In genomic region chr5:101163112-101163511, GRCm38 (mm10) we compare ENCODE assay signal across 12 mouse cellular contexts.
DNase-seq lines count a peak whose midpoint lies in the region; ATAC-seq lines count a peak whose summit lies in the region.
"Had no signal": no experiment of that assay in that cellular context is flagged by ENCODE, and none has a peak within 500 bp of the region (broad histone marks: within the 10 kb centered on the region; RNA-seq: fewer than 3 reads in every experiment).

No protein-coding gene starts in this region.

- H3K9ac ChIP-seq in midbrain, embryonic 11.5 days (ENCODE audit: low read length), result no peak overlapping the region
- H3K9ac ChIP-seq in midbrain, embryonic 15.5 days, result no peak overlapping the region
- H3K9ac ChIP-seq in embryonic facial prominence, embryonic 14.5 days (ENCODE audit: low read depth, low read length), result no peak overlapping the region
- H3K9ac ChIP-seq: forebrain, embryonic 13.5 days; limb, embryonic 13.5 days had no signal

- H3K9me3 ChIP-seq in midbrain, embryonic 11.5 days (ENCODE audit: control insufficient read depth, low read length), result no peaks in the 10 kb centered on the region
- no peaks in the 10 kb centered on the region for H3K9me3 ChIP-seq in midbrain, embryonic 15.5 days
- H3K9me3 ChIP-seq in embryonic facial prominence, embryonic 14.5 days (ENCODE audit: control insufficient read depth, low read length), result no peaks in the 10 kb centered on the region
- H3K9me3 ChIP-seq: forebrain, embryonic 13.5 days; limb, embryonic 13.5 days had no signal

- no peak overlapping the region for H3K4me3 ChIP-seq in midbrain, embryonic 11.5 days (ENCODE audit: low read depth, low read length)
- no peak overlapping the region for H3K4me3 ChIP-seq in midbrain, embryonic 15.5 days
- no peak overlapping the region for H3K4me3 ChIP-seq in embryonic facial prominence, embryonic 14.5 days (ENCODE audit: low read depth, low read length)
- H3K4me3 ChIP-seq: forebrain, embryonic 13.5 days; limb, embryonic 13.5 days had no signal

- no peaks in the 10 kb centered on the region for H3K27me3 ChIP-seq in midbrain, embryonic 11.5 days (ENCODE audit: control insufficient read depth, insufficient read depth, low read length)
- 0 out of 2 replicates have a peak, but pooled peaks cover 2% of the 10 kb centered on the region for H3K27me3 ChIP-seq in midbrain, embryonic 15.5 days (replicated peaks)
- no peaks in the 10 kb centered on the region for H3K27me3 ChIP-seq in embryonic facial prominence, embryonic 14.5 days (replicated peaks; ENCODE audit: control insufficient read depth, insufficient read depth, low read length)
- H3K27me3 ChIP-seq: forebrain, embryonic 13.5 days; limb, embryonic 13.5 days had no signal

- no peak for ATAC-seq in midbrain, embryonic 11.5 days (ENCODE audit: low FRiP score)
- ATAC-seq in midbrain, embryonic 15.5 days (replicated peaks), result no peak
- ATAC-seq in embryonic facial prominence, embryonic 14.5 days (ENCODE audit: low read depth), result no peak
- no peak for ATAC-seq in monocyte, adult 5-6 weeks (replicated peaks; ENCODE audit: insufficient number of reproducible peaks, low FRiP score, low TSS enrichment, poor library complexity, severe bottlenecking)
- ATAC-seq: forebrain, embryonic 13.5 days had no signal

- H3K4me2 ChIP-seq in midbrain, embryonic 11.5 days, result no peak overlapping the region
- no peak overlapping the region for H3K4me2 ChIP-seq in midbrain, embryonic 15.5 days
- no peak overlapping the region for H3K4me2 ChIP-seq in embryonic facial prominence, embryonic 14.5 days (ENCODE audit: low read depth, low read length)
- H3K4me2 ChIP-seq: forebrain, embryonic 13.5 days; limb, embryonic 13.5 days had no signal

- H3K36me3 ChIP-seq in midbrain, embryonic 11.5 days (ENCODE audit: control insufficient read depth, insufficient read depth, low read length), result no peaks in the 10 kb centered on the region
- no peaks in the 10 kb centered on the region for H3K36me3 ChIP-seq in midbrain, embryonic 15.5 days (replicated peaks)
- H3K36me3 ChIP-seq in embryonic facial prominence, embryonic 14.5 days (ENCODE audit: control insufficient read depth, insufficient read depth, low read length), result no peaks in the 10 kb centered on the region
- H3K36me3 ChIP-seq: limb, embryonic 13.5 days had no signal

- 30% methylated on average over 5 of the region's 5 CpGs for WGBS in midbrain, embryonic 11.5 days
- WGBS in midbrain, embryonic 15.5 days, result 40% methylated on average over 5 of the region's 5 CpGs
- WGBS in embryonic facial prominence, embryonic 14.5 days, result 32% methylated on average over 5 of the region's 5 CpGs

- H3K4me1 ChIP-seq in midbrain, embryonic 11.5 days (ENCODE audit: control insufficient read depth, insufficient read depth, low read length), result peaks cover 3% of the 10 kb centered on the region; the same call in 1 of the 2 replicates
- H3K4me1 ChIP-seq in midbrain, embryonic 15.5 days, result no peaks in the 10 kb centered on the region
- H3K4me1 ChIP-seq in embryonic facial prominence, embryonic 14.5 days (ENCODE audit: control insufficient read depth, insufficient read depth, low read length), result 0 out of 2 replicates have a peak, but pooled peaks cover 3% of the 10 kb centered on the region
- H3K4me1 ChIP-seq: forebrain, embryonic 13.5 days had no signal

- peak; percentile 69 for DNase-seq in midbrain, embryonic 11.5 days (ENCODE audit: low spot score, missing footprints)
- peak; percentile 27 for DNase-seq in embryonic facial prominence, embryonic 14.5 days (ENCODE audit: low spot score)
- DNase-seq in kidney, postnatal 10 days, result peak; percentile 55
- no peak for DNase-seq in layer of hippocampus, adult 18-20 months (ENCODE audit: low spot score in 2 of 2)
- no peak for DNase-seq in cerebellum, postnatal 14 days
- DNase-seq: gastrocnemius, postnatal 10 days; layer of hippocampus, postnatal 36 days; lung, adult 18-20 months had no signal

- H3K27ac ChIP-seq in midbrain, embryonic 11.5 days (ENCODE audit: low read depth, low read length), result no peak overlapping the region
- no peak overlapping the region for H3K27ac ChIP-seq in midbrain, embryonic 15.5 days
- H3K27ac ChIP-seq in embryonic facial prominence, embryonic 14.5 days (replicated peaks; ENCODE audit: low read depth, low read length), result no peak overlapping the region
- H3K27ac ChIP-seq: forebrain, embryonic 13.5 days; limb, embryonic 13.5 days had no signal

Comparison
In these comparisons a context has a peak if more than half of its experiments do, and no peak if none do; other contexts are left out.
1. DNase-seq: peak in midbrain, embryonic 11.5 days (single experiment), embryonic facial prominence, embryonic 14.5 days (single experiment) and kidney, postnatal 10 days (single experiment); none in layer of hippocampus, adult 18-20 months (0 of 2) and cerebellum, postnatal 14 days (0 of 2).